Mouse (Mus musculus) neural tube, embryonic 14.5 days (tissue): ENCODE measurements around the gene Spns2. TPM values are rescaled to one million over a fixed set of nuclear protein-coding genes. Genes with fewer than 3 reads are reported as not detected.
"Not testable (repeated sequence)": the region's sequence is repeated elsewhere in the genome, so short reads cannot be mapped to it uniquely, and the experiment has no call there.

Source experiments
- ATAC-seq: fragments of 200-750 bp; cut with Nextera tagmentation; 2 replicates; pipeline ENCODE4 v1.8.0; 2017; ENCODE audit warnings: low read depth, mild to moderate bottlenecking, moderate TSS enrichment, moderate library complexity
- H3K27ac ChIP-seq: fragments of 300-500 bp; sonication (generic); 2 replicates; pipeline ENCODE4 v1.5.1; 2014; ENCODE audit warnings: low read depth, mild to moderate bottlenecking, control low read depth, low read length, moderate library complexity, mixed read lengths
- H3K27me3 ChIP-seq: fragments of 300-500 bp; sonication (generic); 2 replicates; pipeline ENCODE4 v1.6.1; 2014; ENCODE audit warnings: low read length; ENCODE audit not compliant: control insufficient read depth, insufficient read depth
- H3K36me3 ChIP-seq: fragments of 300-500 bp; sonication (generic); 2 replicates; pipeline ENCODE4 v1.6.1; 2014; ENCODE audit warnings: low read length, mixed read lengths; ENCODE audit not compliant: control insufficient read depth, insufficient read depth
- H3K4me1 ChIP-seq: fragments of 300-500 bp; sonication (generic); 2 replicates; pipeline ENCODE4 v1.6.1; 2014; ENCODE audit warnings: low read length; ENCODE audit not compliant: control insufficient read depth, insufficient read depth
- H3K4me2 ChIP-seq: fragments of 300-500 bp; sonication (generic); 2 replicates; pipeline ENCODE4 v1.6.1; 2014; ENCODE audit warnings: mild to moderate bottlenecking, low read depth, low read length, control low read depth
- H3K4me3 ChIP-seq: fragments of 300-500 bp; sonication (generic); 2 replicates; pipeline ENCODE4 v1.5.1; 2014; ENCODE audit warnings: low read depth, low read length, control low read depth, mixed read lengths
- H3K9ac ChIP-seq: fragments of 300-500 bp; sonication (generic); replicated peaks from 2 replicates; pipeline ENCODE4 v1.6.1; 2014; ENCODE audit warnings: low read depth, mild to moderate bottlenecking, control low read depth, low read length, mixed read lengths
- H3K9me3 ChIP-seq: fragments of 300-500 bp; sonication (generic); 2 replicates; pipeline ENCODE4 v1.6.1; 2016; ENCODE audit warnings: low read length; ENCODE audit not compliant: control insufficient read depth
- WGBS: fragments of 180-500 bp; shearing (Covaris S2); extraction: QIAGEN DNeasy Blood & Tissue Kit; methylation state at CpG from one replicate; pipeline ENCODE4 v1.1.7; 2014; 5-methylcytosine and 5-hydroxymethylcytosine counted together
- polyA plus RNA-seq: library from polyadenylated mRNA; unstranded; fragments of >200 nt; fragmentation: Nextera tagmentation; extraction: Ambion mirVana; gene quantifications from 2 replicates; pipeline ENCODE4 v1.2.1, GENCODE M21; 2014

Gene Spns2
- polyA plus RNA-seq, 1 experiment from 2014 or later = 12.1 TPM

DNA sequence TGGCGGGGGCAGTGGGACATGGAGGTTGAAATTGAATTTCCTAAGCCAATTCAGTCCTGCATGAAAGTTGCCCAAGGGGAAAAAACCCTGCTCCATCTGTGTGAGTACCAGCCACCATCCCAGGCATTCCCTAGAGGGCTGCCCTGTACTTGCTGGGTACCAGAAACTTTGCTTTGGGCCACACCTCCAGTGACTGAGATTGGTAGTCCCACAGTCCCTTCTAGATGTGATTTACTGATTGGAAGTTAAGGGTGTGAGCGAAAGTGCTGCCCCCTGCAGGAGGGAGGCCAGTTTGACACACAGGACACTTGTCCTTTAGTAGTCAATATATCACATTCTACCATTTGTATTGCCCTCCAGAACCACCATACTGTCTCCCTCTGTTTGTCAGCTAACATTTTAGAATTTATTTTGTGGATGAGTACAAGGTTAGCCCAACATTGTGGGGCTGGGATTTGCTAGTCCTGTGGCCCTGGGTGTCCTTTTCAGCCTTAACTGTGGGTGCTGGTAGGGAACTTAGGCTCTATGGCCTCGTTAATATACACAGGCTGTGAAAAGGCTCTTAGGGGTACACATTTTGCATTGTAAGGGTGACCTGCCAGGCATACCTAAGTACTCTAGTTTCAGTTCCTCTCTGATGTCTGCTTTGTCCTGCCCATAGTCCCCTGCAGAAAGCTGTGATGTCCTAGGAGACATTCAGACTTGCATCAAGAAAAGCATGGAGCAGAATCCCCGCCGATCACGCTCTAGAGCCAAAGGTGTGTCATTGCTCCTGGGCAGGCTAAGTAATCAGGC, 43.2 kb downstream of the Spns2 start:
- peaks cover 83% of the 10 kb centered on the region for H3K36me3 ChIP-seq
- no peak overlapping the region for H3K9ac ChIP-seq
- H3K27me3 ChIP-seq = no peaks in the 10 kb centered on the region
- H3K9me3 ChIP-seq = no peaks in the 10 kb centered on the region
- no peak overlapping the region for H3K4me3 ChIP-seq
- H3K4me1 ChIP-seq = peaks cover 11% of the 10 kb centered on the region
- 93% methylated on average over 6 of the region's 6 CpGs for WGBS
- H3K4me2 ChIP-seq = no peak overlapping the region
- no peak for ATAC-seq
- H3K27ac ChIP-seq = no peak overlapping the region

DNA sequence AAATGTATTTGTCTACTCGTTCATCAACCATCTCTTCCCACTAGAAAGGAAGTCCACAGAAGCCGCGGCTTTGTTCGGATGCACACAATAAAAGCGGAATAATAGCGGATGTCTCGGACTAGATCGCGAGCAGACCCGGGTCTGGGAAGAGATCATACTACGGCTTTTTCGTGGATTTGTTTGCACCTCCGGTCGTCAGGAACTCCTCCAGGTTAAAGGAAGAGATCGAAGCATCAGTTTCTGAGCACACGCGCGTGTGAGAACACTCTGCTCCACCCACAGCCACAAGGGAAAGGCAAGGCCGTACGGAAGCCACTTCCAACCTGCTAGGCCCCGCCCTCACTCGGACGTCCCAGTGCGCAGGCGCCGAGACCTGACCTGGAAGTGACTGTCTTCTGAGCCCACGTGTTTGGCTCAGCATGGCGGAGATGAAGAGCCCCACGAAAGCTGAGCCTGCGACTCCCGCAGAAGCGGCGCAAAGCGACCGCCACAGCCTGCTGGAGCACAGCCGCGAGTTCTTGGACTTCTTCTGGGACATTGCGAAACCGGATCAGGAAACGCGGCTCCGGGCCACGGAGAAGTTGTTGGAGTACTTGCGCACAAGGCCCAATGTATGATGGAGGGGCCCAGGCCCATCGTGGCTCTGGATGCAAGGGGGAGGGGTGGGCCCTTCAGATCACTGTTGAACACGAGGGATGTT, 48.6 kb downstream of the Spns2 start, which contains the start of gene Mybbp1a:
Gene Mybbp1a, plus strand, starts transcription at position 391 of the 700 bp plus-strand sequence.
- H3K27me3 ChIP-seq = no peaks in the 10 kb centered on the region
- H3K9ac ChIP-seq = peak within 1 kb of the TSS; percentile 71
- ATAC-seq = peak; percentile 94
- H3K4me1 ChIP-seq = peaks cover 11% of the 10 kb centered on the region
- peak within 1 kb of the TSS; percentile 94 for H3K27ac ChIP-seq
- H3K36me3 ChIP-seq = peaks cover 35% of the 10 kb centered on the region
- under 1% methylated on average over 46 of the region's 46 CpGs for WGBS
- H3K4me3 ChIP-seq = peak within 1 kb of the TSS; percentile 95
- peak within 1 kb of the TSS; percentile 64 for H3K4me2 ChIP-seq
- H3K9me3 ChIP-seq = no peaks in the 10 kb centered on the region

DNA sequence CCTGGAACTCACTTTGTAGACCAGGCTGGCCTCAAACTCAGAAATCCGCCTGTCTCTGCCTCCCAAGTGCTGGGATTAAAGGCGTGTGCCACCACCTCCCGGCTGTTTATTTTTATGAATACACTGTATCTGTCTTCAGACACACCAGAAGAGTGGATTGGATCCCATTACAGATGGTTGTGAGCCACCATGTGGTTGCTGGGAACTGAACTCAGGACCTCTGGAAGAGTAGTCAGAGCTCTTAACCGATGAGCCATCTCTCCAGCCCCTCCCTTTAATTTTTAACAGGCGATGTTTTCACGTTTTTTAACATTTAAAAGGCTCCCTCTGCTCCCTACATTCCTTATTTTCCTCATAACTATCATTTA, 49.1 kb downstream of the Spns2 start:
- Histone ChIP-seq H3K4me3 (peak overlapping the region; percentile 95), H3K27ac (peak overlapping the region; percentile 94), H3K36me3 (peaks cover 30% of the 10 kb centered on the region), H3K9ac (peak overlapping the region; percentile 71), H3K4me1 (peaks cover 11% of the 10 kb centered on the region), H3K4me2 (peak overlapping the region; percentile 64)
- 45% methylated on average over 6 of the region's 6 CpGs for WGBS
- ATAC-seq = peak; percentile 15; the same call in 1 of the 2 replicates
- H3K9me3 ChIP-seq, H3K27me3 ChIP-seq: not testable (repeated sequence)

DNA sequence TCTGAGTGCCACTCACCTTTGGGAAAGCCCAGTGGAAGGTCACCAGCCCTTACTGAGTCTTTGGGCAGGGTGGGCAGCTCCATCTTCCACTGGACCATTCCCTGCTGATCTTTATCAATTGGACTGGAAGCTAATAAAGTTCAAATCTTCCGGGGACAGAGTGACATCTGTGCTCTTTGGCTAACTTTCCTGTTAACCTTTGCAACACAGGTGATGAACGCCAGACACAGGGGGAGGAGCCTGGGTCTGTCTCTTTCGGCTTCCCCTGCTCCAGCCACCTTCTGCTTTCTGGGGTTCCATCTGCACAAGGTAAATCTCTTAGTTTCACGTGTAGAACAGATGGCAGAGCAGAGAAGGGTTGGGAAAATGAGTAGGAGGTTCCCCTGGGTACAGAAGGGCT, 51.3 kb downstream of the Spns2 start:
- no peak overlapping the region for H3K9ac ChIP-seq
- H3K36me3 ChIP-seq = peaks cover 11% of the 10 kb centered on the region
- H3K27me3 ChIP-seq = no peaks in the 10 kb centered on the region
- no peak overlapping the region for H3K27ac ChIP-seq
- ATAC-seq = no peak
- peaks cover 11% of the 10 kb centered on the region for H3K4me1 ChIP-seq
- WGBS = 74% methylated on average over 4 of the region's 4 CpGs
- no peaks in the 10 kb centered on the region for H3K9me3 ChIP-seq
- H3K4me3 ChIP-seq = no peak overlapping the region
- H3K4me2 ChIP-seq = no peak overlapping the region

DNA sequence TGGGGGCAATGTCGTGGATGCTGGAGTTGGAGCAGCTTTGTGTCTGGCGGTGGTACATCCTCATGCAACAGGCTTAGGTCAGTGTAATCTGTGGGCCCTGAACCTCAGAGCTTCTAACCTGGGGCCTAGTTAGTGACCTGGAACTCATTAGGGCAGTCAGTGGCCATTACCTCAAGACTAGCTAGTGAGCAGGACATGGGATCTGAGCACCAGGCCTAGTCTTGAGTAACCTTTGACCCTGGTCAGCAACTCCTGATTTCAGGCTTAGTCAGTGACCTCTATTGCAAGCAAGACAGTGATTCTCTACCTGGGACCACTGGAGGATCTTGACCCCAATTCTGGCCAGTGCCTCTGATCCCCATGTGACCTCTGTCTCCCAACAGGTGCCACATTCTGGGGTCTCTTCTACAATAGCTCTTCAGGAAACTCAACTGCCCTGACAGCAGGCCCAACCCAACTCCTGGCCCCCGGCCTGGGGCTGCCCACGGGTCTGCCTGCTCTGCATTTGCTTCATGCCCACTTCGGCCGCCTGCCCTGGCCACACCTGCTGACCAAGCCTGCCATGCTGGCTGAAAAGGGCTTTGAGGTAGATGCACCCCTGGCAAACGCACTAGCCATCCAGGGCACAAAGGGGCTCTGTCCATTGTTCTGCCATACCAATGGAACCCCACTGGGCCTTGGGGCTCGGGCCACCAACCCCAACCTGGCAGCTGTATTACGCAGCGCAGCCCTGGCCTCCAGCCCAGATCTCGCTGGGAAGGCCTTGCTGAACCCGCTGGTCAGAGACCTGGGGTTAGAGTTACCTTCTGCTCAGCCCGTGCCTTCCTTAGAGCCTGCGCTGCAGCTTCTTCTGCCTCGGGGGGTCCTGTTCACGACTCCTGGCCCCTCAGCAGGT, 52.7 kb downstream of the Spns2 start:
- H3K9me3 ChIP-seq = no peaks in the 10 kb centered on the region
- H3K4me1 ChIP-seq = peaks cover 3% of the 10 kb centered on the region
- no peak for ATAC-seq
- 81% methylated on average over 16 of the region's 16 CpGs for whole genome bisulfite sequencing
- no peak overlapping the region for H3K9ac ChIP-seq
- no peak overlapping the region for H3K4me3 ChIP-seq
- H3K27me3 ChIP-seq = no peaks in the 10 kb centered on the region
- no peak overlapping the region for H3K27ac ChIP-seq
- no peaks in the 10 kb centered on the region for H3K36me3 ChIP-seq
- no peak overlapping the region for H3K4me2 ChIP-seq

DNA sequence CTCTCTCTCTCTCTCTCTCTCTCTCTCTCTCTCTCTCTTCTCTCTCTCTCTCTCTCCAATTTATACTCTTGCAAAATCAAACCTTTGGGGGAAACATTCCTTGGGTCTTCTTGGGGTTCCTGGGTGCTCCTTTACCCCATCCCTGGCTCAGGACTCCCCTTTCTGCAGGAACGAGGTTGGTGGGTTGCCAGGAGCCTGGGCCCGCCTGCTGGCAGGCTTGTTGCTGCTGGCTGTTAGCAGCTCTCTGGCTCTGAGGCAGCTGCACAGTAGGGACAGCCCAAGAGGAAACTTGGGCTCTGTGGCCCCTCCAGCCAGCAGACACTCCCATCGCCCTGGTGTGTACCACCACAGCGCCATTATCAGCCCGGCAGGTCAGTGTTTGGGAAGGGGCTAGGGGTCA, 53.4 kb downstream of the Spns2 start:
- H3K4me1 ChIP-seq = no peaks in the 10 kb centered on the region
- H3K27me3 ChIP-seq = no peaks in the 10 kb centered on the region
- no peak overlapping the region for H3K9ac ChIP-seq
- no peak for ATAC-seq
- no peak overlapping the region for H3K4me2 ChIP-seq
- no peaks in the 10 kb centered on the region for H3K36me3 ChIP-seq
- no peak overlapping the region for H3K27ac ChIP-seq
- H3K4me3 ChIP-seq = no peak overlapping the region
- 77% methylated on average over 5 of the region's 5 CpGs for WGBS
- no peaks in the 10 kb centered on the region for H3K9me3 ChIP-seq

DNA sequence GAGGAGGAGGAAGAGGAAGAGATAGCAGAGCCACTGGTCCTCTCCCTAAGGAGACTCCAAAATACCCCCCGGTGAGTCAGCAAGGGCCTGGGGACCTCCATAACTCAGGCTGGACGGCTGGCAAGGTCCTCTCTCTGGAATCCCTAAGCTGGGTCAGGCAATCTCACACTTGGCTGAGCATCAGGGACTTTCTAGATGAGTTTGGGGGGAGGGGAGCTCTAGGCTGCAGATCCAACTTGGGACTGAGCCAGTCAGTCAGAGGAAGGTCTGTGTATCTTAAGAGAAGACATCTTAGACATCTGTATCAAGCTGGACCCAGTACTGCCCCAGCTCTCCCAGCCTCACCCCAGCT, 54.0 kb downstream of the Spns2 start:
- no peaks in the 10 kb centered on the region for H3K4me1 ChIP-seq
- 52% methylated on average over 2 of the region's 2 CpGs for WGBS
- H3K36me3 ChIP-seq = no peaks in the 10 kb centered on the region
- H3K27ac ChIP-seq = no peak overlapping the region
- H3K4me3 ChIP-seq = no peak overlapping the region
- H3K9me3 ChIP-seq = no peaks in the 10 kb centered on the region
- no peak overlapping the region for H3K4me2 ChIP-seq
- no peaks in the 10 kb centered on the region for H3K27me3 ChIP-seq
- H3K9ac ChIP-seq = no peak overlapping the region
- ATAC-seq = no peak

DNA sequence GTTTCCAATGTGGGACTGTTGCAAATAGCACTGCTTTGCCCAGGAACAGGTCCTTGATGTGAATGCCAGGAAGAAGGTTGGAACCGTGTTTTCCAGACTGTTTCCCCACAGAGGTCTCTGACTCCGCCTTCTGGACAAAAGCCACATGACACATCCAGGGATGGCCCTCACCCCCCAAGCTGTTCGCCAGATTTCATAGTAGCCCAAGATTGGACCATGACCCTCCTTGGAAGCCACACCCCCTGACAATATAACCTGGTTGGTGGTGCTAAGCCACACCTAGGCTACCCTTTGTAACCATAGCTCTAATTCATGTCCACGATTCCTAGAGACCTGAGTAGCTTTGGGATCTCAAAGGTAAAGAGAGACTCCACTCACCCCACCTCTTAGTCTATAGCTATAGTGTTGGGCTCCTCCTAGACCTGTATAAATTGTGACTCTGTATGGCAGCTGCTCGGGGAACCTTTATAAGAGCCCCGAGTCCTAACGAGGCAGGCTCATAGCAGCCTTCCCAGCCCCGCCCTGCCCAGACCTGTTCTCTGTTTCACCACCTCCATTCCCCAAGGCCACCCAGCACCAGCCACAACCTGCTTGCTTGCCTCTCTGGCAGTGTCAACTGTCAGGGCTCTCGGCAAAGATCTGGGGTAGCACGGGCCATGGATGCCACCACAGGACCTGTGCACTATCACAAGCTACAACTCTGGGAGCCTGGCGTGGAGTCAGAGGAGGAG, 54.6 kb downstream of the Spns2 start, which contains the start of gene Ggt6:
Gene Ggt6, plus strand, starts transcription at position 564 of the 731 bp plus-strand sequence.
- no peak for ATAC-seq
- H3K27ac ChIP-seq = no peak within 1 kb of the TSS
- no peak within 1 kb of the TSS for H3K4me2 ChIP-seq
- H3K27me3 ChIP-seq = no peaks in the 10 kb centered on the region
- no peaks in the 10 kb centered on the region for H3K4me1 ChIP-seq
- H3K36me3 ChIP-seq = no peaks in the 10 kb centered on the region
- H3K4me3 ChIP-seq = no peak within 1 kb of the TSS
- H3K9me3 ChIP-seq = no peaks in the 10 kb centered on the region
- no peak within 1 kb of the TSS for H3K9ac ChIP-seq
- WGBS = 70% methylated on average over 11 of the region's 11 CpGs
